Mouse (Mus musculus): Measurements from ENCODE around the gene Arhgef12. TPM values are rescaled to one million over a fixed set of nuclear protein-coding genes. Genes with fewer than 3 reads are reported as not detected.
A peak's percentile ranks its signal among the peaks of the same experiment; 100 is the strongest.

The Arhgef12 gene
- total RNA-seq, 2 experiments from 2014 or later = 55.7 to 56.3 TPM

- no peak for DNase-seq (ENCODE audit: low spot score in 2 of 2)
Observed at GRCm38 (mm10) chr9:43110286-43110980, 3.4 kb upstream of the Arhgef12 start.

GRCm38 (mm10) chr9:43109125-43109524 is 2.1 kb upstream of the Arhgef12 start:
- no peak for DNase-seq (ENCODE audit: low spot score in 2 of 2)

- no peak for DNase-seq (ENCODE audit: low spot score in 2 of 2)
Observed at GRCm38 (mm10) chr9:43108721-43109120, 1.7 kb upstream of the Arhgef12 start.

GRCm38 (mm10) chr9:43108081-43108480 is 1.0 kb upstream of the Arhgef12 start:
- no peak for DNase-seq (ENCODE audit: low spot score in 2 of 2)

GRCm38 (mm10) chr9:43107555-43107954 is 516 bp upstream of the Arhgef12 start:
- DNase-seq (ENCODE audit: low spot score in 2 of 2) = no peak

- peak in 1 of 2 experiments; percentile 33 for DNase-seq (ENCODE audit: low spot score in 2 of 2)
Observed at GRCm38 (mm10) chr9:43106426-43107186, 433 bp downstream of the Arhgef12 start.

- peak; percentile 89 to 96 for DNase-seq (ENCODE audit: low spot score in 2 of 2)
Observed at GRCm38 (mm10) chr9:43105664-43106361, 1.2 kb downstream of the Arhgef12 start.

- DNase-seq (ENCODE audit: low spot score in 2 of 2) = no peak
Observed at GRCm38 (mm10) chr9:43104873-43105663, 2.0 kb downstream of the Arhgef12 start.

- no peak for DNase-seq (ENCODE audit: low spot score in 2 of 2)
Observed at GRCm38 (mm10) chr9:43104526-43104872, 2.5 kb downstream of the Arhgef12 start.

- DNase-seq (ENCODE audit: low spot score in 2 of 2) = no peak
Observed at GRCm38 (mm10) chr9:43103675-43104299, 3.3 kb downstream of the Arhgef12 start.

- no peak for DNase-seq (ENCODE audit: low spot score in 2 of 2)
Observed at GRCm38 (mm10) chr9:43102931-43103330, 4.1 kb downstream of the Arhgef12 start.

- DNase-seq (ENCODE audit: low spot score in 2 of 2) = no peak
Observed at GRCm38 (mm10) chr9:43101936-43102595, 5.0 kb downstream of the Arhgef12 start.

GRCm38 (mm10) chr9:43098922-43099321 is 8.1 kb downstream of the Arhgef12 start:
- no peak for DNase-seq (ENCODE audit: low spot score in 2 of 2)

- no peak for DNase-seq (ENCODE audit: low spot score in 2 of 2)
Observed at GRCm38 (mm10) chr9:43097801-43098557, 9.1 kb downstream of the Arhgef12 start.

GRCm38 (mm10) chr9:43096337-43096736 is 10.7 kb downstream of the Arhgef12 start:
- no peak for DNase-seq (ENCODE audit: low spot score in 2 of 2)

- DNase-seq (ENCODE audit: low spot score in 2 of 2) = no peak
Observed at GRCm38 (mm10) chr9:43094828-43095227, 12.2 kb downstream of the Arhgef12 start.

- no peak for DNase-seq (ENCODE audit: low spot score in 2 of 2)
Observed at GRCm38 (mm10) chr9:43093803-43094202, 13.2 kb downstream of the Arhgef12 start.

- no peak for DNase-seq (ENCODE audit: low spot score in 2 of 2)
Observed at GRCm38 (mm10) chr9:43085686-43086285, 21.3 kb downstream of the Arhgef12 start.
